Mouse (Mus musculus): ENCODE results near the gene Tmem255b.

- no peak for TF ChIP-seq ZNF384 (IDR thresholded peaks at IDR 0.05; ENCODE audit: low read depth, low read length)
- TF ChIP-seq CHD2 (IDR thresholded peaks at IDR 0.05; ENCODE audit: low read depth, low read length), result no peak
- no peak for TF ChIP-seq MAFK (IDR thresholded peaks at IDR 0.05; ENCODE audit: insufficient read depth, low read depth, low read length)
- no peak for TF ChIP-seq HCFC1 (IDR thresholded peaks at IDR 0.05; ENCODE audit: borderline replicate concordance, insufficient read depth, low read length)
- TF ChIP-seq ZC3H11A (IDR thresholded peaks at IDR 0.05; ENCODE audit: borderline replicate concordance, low read depth, low read length), result no peak
Measured at GRCm38 (mm10) chr8:13492198-13492995, 57.4 kb downstream of the Tmem255b start.

Measured in ES-E14 (cell line).